In the genomic region with DNA sequence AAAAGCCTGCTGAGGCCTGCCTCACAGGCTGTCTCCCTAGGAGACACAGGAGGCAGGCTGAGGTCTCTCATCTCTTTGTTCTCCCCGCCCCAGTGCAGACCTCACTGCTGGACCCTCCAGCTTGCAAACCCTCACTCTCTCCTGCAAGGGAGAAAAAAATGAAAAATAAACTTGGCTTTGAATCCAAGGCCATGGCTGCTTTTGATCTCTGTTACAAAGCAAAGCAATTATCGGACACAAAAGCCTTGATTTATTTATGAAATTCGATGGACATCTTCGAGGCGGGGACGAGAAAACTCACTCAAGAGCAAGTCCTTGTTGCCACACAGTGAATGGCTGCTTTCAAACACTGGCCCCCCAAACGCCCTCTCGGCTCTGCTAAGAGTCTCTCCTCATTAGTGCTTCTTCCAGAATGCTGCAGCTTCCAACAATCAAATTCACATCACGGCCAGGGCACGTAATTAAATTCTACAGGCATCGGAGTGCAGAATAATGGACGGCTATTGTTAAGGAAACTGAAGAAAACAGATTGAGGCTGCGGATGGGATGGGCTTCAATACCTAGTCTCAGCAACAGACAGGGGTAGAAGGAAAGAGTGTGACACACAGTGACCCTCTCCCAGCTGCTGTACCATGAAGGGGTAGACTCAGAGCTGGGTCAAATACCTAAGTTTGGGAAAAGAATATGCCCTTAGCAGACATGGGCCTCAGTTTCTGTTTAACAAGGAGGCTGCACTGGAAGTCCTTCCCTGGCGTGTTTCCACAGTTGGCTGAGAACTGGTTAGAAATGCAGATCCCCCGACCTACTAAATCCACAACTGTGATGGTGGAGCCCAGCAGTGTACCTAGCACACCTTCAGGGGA, we compare ENCODE assay signal across 9 mouse cellular contexts.
DNase-seq lines count a peak whose midpoint lies in the region; ATAC-seq and TF ChIP-seq lines count a peak whose summit lies in the region.
"Had no signal": no experiment of that assay in that cellular context is flagged by ENCODE, and none has a peak within 500 bp of the region (broad histone marks: within the 10 kb centered on the region; RNA-seq: fewer than 3 reads in every experiment).

No protein-coding gene starts in this region.

- no peaks in the 10 kb centered on the region for H3K9me3 ChIP-seq in forebrain, embryonic 15.5 days
- H3K9me3 ChIP-seq in stomach, embryonic 16.5 days (replicated peaks; ENCODE audit: control insufficient read depth, low read length) = no peaks in the 10 kb centered on the region

- TF ChIP-seq CTCF in lung, adult 2 months (IDR thresholded peaks at IDR 0.05; ENCODE audit: insufficient read depth, low read length) = no peak

- intact Hi-C loops in left cerebral cortex, postnatal 4 days (cut with DNase I) = no loop called here

- no peaks in the 10 kb centered on the region for H3K27me3 ChIP-seq in forebrain, embryonic 15.5 days
- no peaks in the 10 kb centered on the region for H3K27me3 ChIP-seq in stomach, embryonic 16.5 days (ENCODE audit: control insufficient read depth, insufficient read depth, low read length)

- DNase-seq in right cerebral cortex, adult 2 months (ENCODE audit: low spot score in 2 of 2) = peak; percentile 44 to 57
- DNase-seq in right cerebral cortex, postnatal 25 days = no peak
- peak; percentile 40 for DNase-seq in left cerebral cortex, postnatal 4 days
- no peak for DNase-seq in lung, adult 2 months
- no peak for DNase-seq in kidney, postnatal 14 days
- no peak for DNase-seq in kidney, adult 18-20 months

- 0 out of 2 replicates have a peak overlapping the region, but pooled peaks have one; percentile 3 for H3K4me2 ChIP-seq in forebrain, embryonic 15.5 days (replicated peaks)
- H3K4me2 ChIP-seq in stomach, embryonic 16.5 days (ENCODE audit: low read depth, low read length) = no peak overlapping the region

- H3K9ac ChIP-seq in forebrain, embryonic 15.5 days (replicated peaks) = peak overlapping the region; percentile 14
- no peak overlapping the region for H3K9ac ChIP-seq in stomach, embryonic 16.5 days (ENCODE audit: low read length)

- no peak overlapping the region for H3K4me3 ChIP-seq in forebrain, embryonic 15.5 days
- no peak overlapping the region for H3K4me3 ChIP-seq in stomach, embryonic 16.5 days (replicated peaks; ENCODE audit: low read length)
- no peak overlapping the region for H3K4me3 ChIP-seq in lung, adult 2 months (replicated peaks; ENCODE audit: extremely low read depth, low read depth, low read length)
- H3K4me3 ChIP-seq: erythroblast, embryonic 14.5 days had no signal

- under 1% methylated on average over 15 of the region's 15 CpGs for WGBS in forebrain, embryonic 15.5 days
- 54% methylated on average over 15 of the region's 15 CpGs for WGBS in stomach, embryonic 16.5 days
- WGBS in lung, adult 2 months = 61% methylated on average over 15 of the region's 15 CpGs

- H3K27ac ChIP-seq in forebrain, embryonic 15.5 days (replicated peaks) = peak overlapping the region; percentile 84
- H3K27ac ChIP-seq in stomach, embryonic 16.5 days (ENCODE audit: low read length) = peak overlapping the region; percentile 34; the same call in 1 of the 2 replicates

- H3K36me3 ChIP-seq in forebrain, embryonic 15.5 days = no peaks in the 10 kb centered on the region; the same call in 1 of the 2 replicates
- H3K36me3 ChIP-seq in stomach, embryonic 16.5 days (ENCODE audit: control insufficient read depth, insufficient read depth, low read length) = no peaks in the 10 kb centered on the region

- peaks cover 32% of the 10 kb centered on the region for H3K4me1 ChIP-seq in forebrain, embryonic 15.5 days
- peaks cover 12% of the 10 kb centered on the region; the same call in 1 of the 2 replicates for H3K4me1 ChIP-seq in stomach, embryonic 16.5 days (ENCODE audit: control insufficient read depth, insufficient read depth, low read length)
- no peaks in the 10 kb centered on the region for H3K4me1 ChIP-seq in lung, adult 2 months (ENCODE audit: control insufficient read depth, insufficient read depth, low read length)

- ATAC-seq in forebrain, embryonic 15.5 days (replicated peaks) = peak; percentile 89
- no peak for ATAC-seq in stomach, embryonic 16.5 days (ENCODE audit: insufficient read depth, low FRiP score)

- TF ChIP-seq POLR2A in lung, adult 2 months (IDR thresholded peaks at IDR 0.05; ENCODE audit: borderline replicate concordance, extremely low read depth, low read depth, low read length) = no peak

Comparison
In these comparisons a context has a peak if more than half of its experiments do, and no peak if none do; other contexts are left out.
1. DNase-seq: peak in right cerebral cortex, adult 2 months (2 of 2) and left cerebral cortex, postnatal 4 days (single experiment); none in right cerebral cortex, postnatal 25 days (single experiment), lung, adult 2 months (single experiment), kidney, postnatal 14 days (single experiment) and kidney, adult 18-20 months (single experiment).